Mouse (Mus musculus): ENCODE data around the gene 1700001P01Rik.

DNA sequence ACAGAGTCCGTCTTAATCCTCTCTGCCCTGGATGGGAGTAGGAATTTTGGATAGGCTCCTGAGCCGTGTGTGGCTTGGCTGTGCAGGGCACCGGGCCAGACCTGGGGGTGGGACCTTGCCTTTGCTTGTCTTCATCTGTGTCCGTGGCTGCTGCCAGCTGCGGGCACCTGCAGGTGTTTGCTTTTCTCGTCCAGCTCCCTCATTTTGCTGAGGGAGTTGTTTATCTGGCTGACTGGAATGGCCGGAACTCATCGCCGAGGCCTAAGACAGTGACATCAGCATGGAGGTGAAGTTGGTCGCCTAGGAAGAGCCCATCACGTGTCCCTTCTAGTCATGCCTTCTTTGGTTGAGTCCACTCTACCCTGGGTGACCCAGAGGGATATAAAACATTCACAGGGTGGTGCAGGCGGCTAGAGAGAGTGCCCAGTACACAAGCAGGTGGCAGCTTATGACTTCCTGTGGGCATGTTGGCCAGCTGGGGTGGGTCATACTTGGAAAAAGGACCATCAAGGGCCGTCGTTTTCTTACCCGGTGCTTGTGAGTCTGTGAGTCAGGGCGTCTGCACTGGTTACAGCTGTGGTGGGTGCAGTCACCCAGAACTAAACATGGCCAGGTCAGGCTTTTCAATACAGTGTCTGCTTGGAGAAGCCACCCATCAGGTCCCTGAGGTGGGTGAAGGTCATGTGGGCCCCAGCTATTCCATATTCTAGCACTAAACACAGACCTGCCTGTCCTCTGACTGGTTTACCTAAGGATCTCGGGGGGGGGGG is 38.2 kb upstream of the 1700001P01Rik start:
- no peak for TF ChIP-seq CTCF (conservative IDR thresholded peaks at IDR 0.05; ENCODE audit: insufficient read depth, insufficient read length, low read depth, low read length)
- TF ChIP-seq POLR2A (IDR thresholded peaks at IDR 0.05; ENCODE audit: low read depth, low read length), result no peak

All from kidney, adult 2 months (tissue).